Mouse (Mus musculus) testis, adult 2 months (tissue): ENCODE results near the gene Frat1. TPM values are rescaled to one million over a fixed set of nuclear protein-coding genes. Genes with fewer than 3 reads are reported as not detected.

Experiments
- H3K27ac ChIP-seq: fragments of 200-500 bp; 2 replicates; pipeline ENCODE4 v1.5.1; 2012; ENCODE audit warnings: low read depth, low read length; ENCODE audit not compliant: control insufficient read depth, insufficient read depth
- H3K27me3 ChIP-seq: fragments of 200-500 bp; 2 replicates; pipeline ENCODE4 v1.6.1; 2012; ENCODE audit warnings: mild to moderate bottlenecking, low read length, moderate library complexity; ENCODE audit not compliant: control insufficient read depth, insufficient read depth
- H3K36me3 ChIP-seq: fragments of 200-500 bp; 2 replicates; pipeline ENCODE4 v1.6.1; 2012; ENCODE audit warnings: mild to moderate bottlenecking, low read length; ENCODE audit not compliant: control insufficient read depth, insufficient read depth
- H3K4me1 ChIP-seq: fragments of 200-500 bp; 2 replicates; pipeline ENCODE4 v1.6.1; 2012; ENCODE audit warnings: low read length; ENCODE audit not compliant: control insufficient read depth, insufficient read depth
- H3K4me3 ChIP-seq: fragments of 200-500 bp; 2 replicates; pipeline ENCODE4 v1.5.1; 2012; ENCODE audit warnings: low read depth, mild to moderate bottlenecking, low read length, moderate library complexity, mixed read lengths; ENCODE audit not compliant: control insufficient read depth
- CTCF ChIP-seq: fragments of 200-500 bp; IDR thresholded peaks from 2 replicates; pipeline ENCODE4 v1.5.1; 2012; ENCODE audit warnings: low read depth, mild to moderate bottlenecking, inconsistent platforms, low read length, moderate library complexity; ENCODE audit not compliant: control insufficient read depth, insufficient read depth, insufficient replicate concordance
- POLR2A ChIP-seq: fragments of 200-500 bp; IDR thresholded peaks from 2 replicates; pipeline ENCODE4 v1.6.1; 2012; ENCODE audit warnings: low read depth, mild to moderate bottlenecking, inconsistent platforms, low read length, moderate library complexity; ENCODE audit not compliant: control insufficient read depth
- polyA plus RNA-seq: library from polyadenylated mRNA; depleted of rRNA; stranded (reverse); fragments of >200 nt; gene quantifications from 2 replicates; pipeline ENCODE4 v1.2.3, GENCODE M21; 2012

Frat1 gene
- polyA plus RNA-seq, 1 experiment = 103 TPM

GRCm38 (mm10) chr19:41805831-41806230, 23.9 kb upstream of the Frat1 start:
- Histone ChIP-seq H3K27ac (no peak overlapping the region), H3K4me3 (no peak overlapping the region), H3K36me3 (no peaks in the 10 kb centered on the region; the same call in 1 of the 2 replicates), H3K27me3 (no peaks in the 10 kb centered on the region), H3K4me1 (peaks cover 6% of the 10 kb centered on the region)
- TF ChIP-seq POLR2A = no peak
- no peak for TF ChIP-seq CTCF

DNA sequence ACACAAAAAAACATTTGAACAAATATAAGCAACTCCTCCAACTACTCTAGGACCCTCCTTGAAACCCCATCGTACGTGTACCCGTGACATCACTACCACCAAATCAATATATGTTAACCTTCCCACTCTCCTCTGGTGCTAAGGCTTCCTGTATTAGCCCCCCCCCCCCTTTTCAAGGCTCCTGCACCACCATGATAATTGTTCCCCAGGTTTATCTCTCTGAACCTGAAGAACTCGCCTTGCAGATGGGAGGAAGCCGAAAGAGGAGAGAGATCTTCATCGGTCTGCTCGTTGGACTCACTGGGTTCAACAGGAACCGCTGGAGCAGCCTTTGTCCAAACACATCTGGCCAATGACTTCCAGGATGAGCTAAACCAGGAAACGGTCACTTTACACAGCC, 22.3 kb upstream of the Frat1 start:
- H3K4me3 ChIP-seq = no peak overlapping the region
- TF ChIP-seq CTCF (no peak), POLR2A (no peak)
- no peak overlapping the region for H3K27ac ChIP-seq
- H3K36me3 ChIP-seq = no peaks in the 10 kb centered on the region; the same call in 1 of the 2 replicates
- H3K27me3 ChIP-seq = no peaks in the 10 kb centered on the region
- peaks cover 6% of the 10 kb centered on the region for H3K4me1 ChIP-seq

DNA sequence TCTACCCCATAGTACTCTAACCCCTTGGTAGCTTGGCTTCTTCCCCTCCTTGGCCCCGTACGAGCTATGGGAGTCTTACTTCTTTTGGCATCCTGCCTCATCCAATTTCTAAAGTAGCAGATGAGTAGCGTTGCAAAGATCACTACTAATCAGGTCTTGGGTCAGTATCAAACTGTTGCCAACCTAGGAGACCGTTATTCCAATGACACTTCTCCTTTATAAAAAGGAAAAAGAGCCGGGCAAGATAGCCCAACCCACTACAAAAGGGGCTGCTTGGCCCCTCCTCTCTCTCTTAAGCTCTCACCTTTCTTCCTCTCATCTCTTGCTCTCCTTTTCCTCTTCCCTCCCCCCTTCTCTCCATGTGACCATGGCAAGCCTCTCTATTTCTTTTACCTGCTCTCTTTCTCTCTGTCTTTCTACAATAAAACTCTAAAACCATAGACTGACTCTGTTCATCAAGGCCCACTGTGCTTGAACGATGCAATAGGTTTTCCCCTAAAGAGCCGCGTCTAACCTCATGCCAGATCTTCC, 21.6 kb upstream of the Frat1 start:
- Histone ChIP-seq H3K27me3 (no peaks in the 10 kb centered on the region), H3K27ac (no peak overlapping the region), H3K36me3 (no peaks in the 10 kb centered on the region; the same call in 1 of the 2 replicates), H3K4me1 (peaks cover 2% of the 10 kb centered on the region), H3K4me3 (no peak overlapping the region)
- TF ChIP-seq POLR2A (no peak), CTCF (no peak)

- Histone ChIP-seq H3K4me1 (no peaks in the 10 kb centered on the region; the same call in none of the 2 replicates), H3K36me3 (no peaks in the 10 kb centered on the region), H3K4me3 (no peak overlapping the region), H3K27ac (no peak overlapping the region), H3K27me3 (no peaks in the 10 kb centered on the region)
- no peak for TF ChIP-seq CTCF
- no peak for TF ChIP-seq POLR2A
These were observed 19.7 kb upstream of the Frat1 start for GRCm38 (mm10) chr19:41810074-41810473.

DNA sequence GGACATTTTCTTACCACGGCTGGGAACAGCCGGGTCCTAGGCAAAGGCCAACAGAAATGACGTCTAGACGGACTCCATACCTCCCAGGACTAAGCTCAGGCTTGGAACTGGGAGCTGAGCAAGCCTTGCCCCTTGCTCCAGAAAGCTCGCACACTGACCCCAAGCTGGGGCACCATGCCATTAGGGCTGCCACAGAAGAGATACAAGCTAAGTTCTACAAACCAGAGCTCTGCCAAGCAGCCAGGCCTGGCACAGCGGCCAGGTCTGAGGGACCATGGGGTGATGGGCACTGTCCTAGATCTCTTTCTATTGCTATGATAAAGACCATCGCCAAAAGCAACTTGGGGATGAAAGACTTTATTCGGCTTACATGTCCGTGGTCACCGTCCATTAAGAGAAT, 17.2 kb upstream of the Frat1 start:
- H3K36me3 ChIP-seq = no peaks in the 10 kb centered on the region
- H3K4me3 ChIP-seq = no peak overlapping the region
- no peak overlapping the region for H3K27ac ChIP-seq
- TF ChIP-seq POLR2A (no peak), CTCF (no peak)
- H3K4me1 ChIP-seq = no peaks in the 10 kb centered on the region; the same call in 1 of the 2 replicates
- no peaks in the 10 kb centered on the region for H3K27me3 ChIP-seq

GRCm38 (mm10) chr19:41813374-41813773, 16.4 kb upstream of the Frat1 start:
- Histone ChIP-seq H3K4me1 (no peaks in the 10 kb centered on the region; the same call in 1 of the 2 replicates), H3K4me3 (no peak overlapping the region), H3K27me3 (no peaks in the 10 kb centered on the region), H3K36me3 (no peaks in the 10 kb centered on the region), H3K27ac (no peak overlapping the region)
- TF ChIP-seq CTCF = no peak
- no peak for TF ChIP-seq POLR2A

- H3K27ac ChIP-seq = no peak overlapping the region
- TF ChIP-seq POLR2A = no peak
- TF ChIP-seq CTCF = no peak
- H3K27me3 ChIP-seq = no peaks in the 10 kb centered on the region
- no peaks in the 10 kb centered on the region; the same call in 1 of the 2 replicates for H3K4me1 ChIP-seq
- no peak overlapping the region for H3K4me3 ChIP-seq
- no peaks in the 10 kb centered on the region for H3K36me3 ChIP-seq
These were observed 13.4 kb upstream of the Frat1 start for GRCm38 (mm10) chr19:41816410-41816809.
